8 mouse cellular contexts compared by ENCODE assay signal in the genomic region with DNA sequence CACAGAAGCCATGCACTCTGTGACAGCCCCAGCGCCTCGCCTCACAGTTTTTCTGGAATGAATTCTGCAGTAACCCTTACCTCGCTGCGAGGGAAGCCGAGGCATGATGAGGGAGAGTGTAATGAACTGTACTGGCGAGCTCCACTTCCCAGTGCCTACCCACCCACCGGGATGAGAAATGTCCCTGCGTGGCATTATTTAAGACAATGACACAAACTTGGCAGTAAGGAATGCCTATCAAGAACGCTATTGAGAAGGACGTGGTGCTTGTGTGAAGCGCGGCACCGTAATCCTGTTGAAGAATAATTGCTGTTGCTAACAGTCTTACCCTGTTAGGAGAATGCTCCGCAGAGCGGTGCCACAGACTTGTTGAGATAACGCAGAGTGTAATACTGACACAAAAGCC. TPM values are rescaled to one million over a fixed set of nuclear protein-coding genes. Genes with fewer than 3 reads are reported as not detected.
A peak's percentile ranks its signal among the peaks of the same experiment; 100 is the strongest.
DNase-seq lines count a peak whose midpoint lies in the region; ATAC-seq lines count a peak whose summit lies in the region.

No protein-coding gene starts in this region.

- peaks cover 38% of the 10 kb centered on the region for H3K4me1 ChIP-seq in embryonic facial prominence, embryonic 12.5 days
- H3K4me1 ChIP-seq in embryonic facial prominence, embryonic 10.5 days, result peaks cover 42% of the 10 kb centered on the region
- peaks cover 7% of the 10 kb centered on the region; the same call in 1 of the 2 replicates for H3K4me1 ChIP-seq in stomach, embryonic 15.5 days

- DNase-seq in embryonic facial prominence, embryonic 10.5 days (ENCODE audit: low spot score), result no peak
- DNase-seq in right cerebral cortex, postnatal 14 days, result peak; percentile 11
- DNase-seq in right cerebral cortex, postnatal 36 days (ENCODE audit: low spot score in 2 of 2), result no peak
- peak; percentile 36 to 50 for DNase-seq in kidney, postnatal 4 days
- DNase-seq in layer of hippocampus, adult 9-10 months (ENCODE audit: low spot score), result no peak
- DNase-seq in thymus, postnatal 0 days (ENCODE audit: low spot score), result no peak

- peak overlapping the region; percentile 9; the same call in 1 of the 2 replicates for H3K4me2 ChIP-seq in embryonic facial prominence, embryonic 12.5 days (replicated peaks)
- peak overlapping the region; percentile 22 for H3K4me2 ChIP-seq in stomach, embryonic 15.5 days

- 55% methylated on average over 16 of the region's 16 CpGs for WGBS in embryonic facial prominence, embryonic 12.5 days
- 64% methylated on average over 16 of the region's 16 CpGs for WGBS in embryonic facial prominence, embryonic 10.5 days
- WGBS in stomach, embryonic 15.5 days, result 40% methylated on average over 16 of the region's 16 CpGs

- no peaks in the 10 kb centered on the region for H3K36me3 ChIP-seq in embryonic facial prominence, embryonic 12.5 days
- H3K36me3 ChIP-seq in embryonic facial prominence, embryonic 10.5 days (replicated peaks), result peaks cover 6% of the 10 kb centered on the region
- H3K36me3 ChIP-seq in stomach, embryonic 15.5 days, result no peaks in the 10 kb centered on the region

- H3K27me3 ChIP-seq in embryonic facial prominence, embryonic 12.5 days, result no peaks in the 10 kb centered on the region
- H3K27me3 ChIP-seq in embryonic facial prominence, embryonic 10.5 days (replicated peaks; ENCODE audit: low read depth, poor library complexity, severe bottlenecking), result no peaks in the 10 kb centered on the region
- H3K27me3 ChIP-seq in stomach, embryonic 15.5 days (replicated peaks), result no peaks in the 10 kb centered on the region

- no peak for ATAC-seq in embryonic facial prominence, embryonic 12.5 days (ENCODE audit: insufficient number of reproducible peaks, insufficient read depth, low FRiP score, low TSS enrichment)
- no peak for ATAC-seq in stomach, embryonic 15.5 days (ENCODE audit: insufficient read depth, low FRiP score, low read depth)

- no peaks in the 10 kb centered on the region for H3K9me3 ChIP-seq in embryonic facial prominence, embryonic 12.5 days
- H3K9me3 ChIP-seq in embryonic facial prominence, embryonic 10.5 days, result no peaks in the 10 kb centered on the region
- H3K9me3 ChIP-seq in stomach, embryonic 15.5 days, result no peaks in the 10 kb centered on the region

- H3K4me3 ChIP-seq in embryonic facial prominence, embryonic 12.5 days, result no peak overlapping the region
- H3K4me3 ChIP-seq in embryonic facial prominence, embryonic 10.5 days, result no peak overlapping the region
- H3K4me3 ChIP-seq in stomach, embryonic 15.5 days (replicated peaks), result no peak overlapping the region

- no peak overlapping the region for H3K27ac ChIP-seq in embryonic facial prominence, embryonic 12.5 days
- no peak overlapping the region for H3K27ac ChIP-seq in embryonic facial prominence, embryonic 10.5 days (replicated peaks)
- H3K27ac ChIP-seq in stomach, embryonic 15.5 days, result no peak overlapping the region

- no peak overlapping the region for H3K9ac ChIP-seq in embryonic facial prominence, embryonic 12.5 days
- H3K9ac ChIP-seq in stomach, embryonic 15.5 days, result no peak overlapping the region

RNA-seq across cellular contexts. Expression of a gene that starts 13.2 kb away (rescaled TPM):
- polyA plus RNA-seq in embryonic facial prominence, embryonic 12.5 days (2016; fragmentation: Nextera tagmentation; extraction: Ambion mirVana), result 134 and 141 TPM in 2 replicates
- polyA plus RNA-seq in embryonic facial prominence, embryonic 10.5 days (2016; fragmentation: Nextera tagmentation; extraction: Ambion mirVana), result 74.0 and 77.6 TPM in 2 replicates
- polyA plus RNA-seq in stomach, embryonic 15.5 days (2015; fragmentation: Nextera tagmentation; extraction: Ambion mirVana), result 46.2 and 47.7 TPM in 2 replicates
- polyA plus RNA-seq in thymus, postnatal 0 days (2015; fragmentation: Nextera tagmentation; extraction: Ambion mirVana), result 8.3 and 8.6 TPM in 2 replicates

Comparison
In these comparisons a context has a peak if more than half of its experiments do, and no peak if none do; other contexts are left out.
1. DNase-seq: peak in right cerebral cortex, postnatal 14 days (single experiment) and kidney, postnatal 4 days (2 of 2); none in embryonic facial prominence, embryonic 10.5 days (single experiment), right cerebral cortex, postnatal 36 days (0 of 2), layer of hippocampus, adult 9-10 months (single experiment) and thymus, postnatal 0 days (single experiment).